Mouse (Mus musculus): Measurements from ENCODE around the gene Ccdc153.

DNA sequence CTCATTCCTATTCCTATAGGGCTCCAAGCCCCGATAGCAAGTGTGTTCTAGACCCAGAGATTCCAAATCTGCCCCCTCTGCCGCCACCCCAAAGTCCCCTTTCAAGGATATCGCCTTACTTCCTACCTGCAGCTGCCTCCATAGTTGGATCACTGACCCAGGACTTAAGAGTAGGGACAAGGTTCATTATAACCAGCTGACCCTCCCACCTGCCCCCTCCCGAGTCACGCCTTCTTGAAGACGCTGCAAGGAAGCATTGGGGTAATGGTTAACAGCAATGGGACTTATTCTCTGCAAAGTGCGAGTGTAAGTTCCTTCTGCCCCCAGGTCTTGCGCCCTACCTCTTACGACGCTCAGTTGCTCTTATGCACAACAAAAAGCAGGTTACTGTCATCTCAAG, 10.8 kb downstream of the Ccdc153 start, which contains the start of gene Pdzd3:
- TF ChIP-seq ZKSCAN1 (IDR thresholded peaks at IDR 0.05; ENCODE audit: low read depth, low read length): no peak
- no peak for TF ChIP-seq ETS1 (IDR thresholded peaks at IDR 0.05; ENCODE audit: low read depth, low read length)
- no peak for TF ChIP-seq EP300 (IDR thresholded peaks at IDR 0.05; ENCODE audit: low read depth in 1 of 2, low read length in 2 of 2)
- TF ChIP-seq ELF1 (IDR thresholded peaks at IDR 0.05; ENCODE audit: low read depth, low read length): no peak
- TF ChIP-seq MAFK (IDR thresholded peaks at IDR 0.05; ENCODE audit: borderline replicate concordance, low read depth, low read length): no peak
- TF ChIP-seq CTCF (IDR thresholded peaks at IDR 0.05 in 2 of 3, conservative IDR thresholded peaks at IDR 0.05 in 1 of 3; ENCODE audit: control insufficient read depth in 1 of 3, insufficient read depth in 1 of 3, low read depth in 2 of 3, low read length in 3 of 3, poor library complexity in 1 of 3, severe bottlenecking in 1 of 3): no peak

All from MEL (cell line).